In genomic region chrX:74248651-74249050, GRCm38 (mm10) we compare ENCODE assay signal across 8 mouse cellular contexts. TPM values are rescaled to one million over a fixed set of nuclear protein-coding genes. Genes with fewer than 3 reads are reported as not detected.
DNase-seq lines count a peak whose midpoint lies in the region; ATAC-seq and TF ChIP-seq lines count a peak whose summit lies in the region.

No protein-coding gene starts in this region.

- no peak for TF ChIP-seq POLR2A in embryonic fibroblast, embryonic 13.5 days (IDR thresholded peaks at IDR 0.05; ENCODE audit: low read depth, low read length)

- no peak for ATAC-seq in intestine, embryonic 14.5 days (replicated peaks; ENCODE audit: low FRiP score, low TSS enrichment, low read depth)

- peak; percentile 65 to 81 for DNase-seq in heart, adult 18-20 months
- no peak for DNase-seq in heart, postnatal 25 days (ENCODE audit: low spot score)
- DNase-seq in adrenal gland, postnatal 14 days = peak; percentile 75
- DNase-seq in intestine, embryonic 14.5 days (ENCODE audit: low spot score) = peak; percentile 81
- DNase-seq in liver = peak; percentile 68
- peak; percentile 23 to 44 for DNase-seq in natural killer cell, adult 2 months (ENCODE audit: low spot score in 2 of 2)
- peak; percentile 74 for DNase-seq in thymus, postnatal 25 days

- peak overlapping the region; percentile 69 for H3K4me3 ChIP-seq in embryonic fibroblast, embryonic 13.5 days (ENCODE audit: insufficient read depth, low read length)
- peak overlapping the region; percentile 40 for H3K4me3 ChIP-seq in intestine, embryonic 14.5 days (ENCODE audit: low read depth, low read length)

- no peaks in the 10 kb centered on the region for H3K36me3 ChIP-seq in intestine, embryonic 14.5 days (ENCODE audit: control insufficient read depth, insufficient read depth, low read length)

- H3K4me1 ChIP-seq in embryonic fibroblast, embryonic 13.5 days (ENCODE audit: control insufficient read depth, insufficient read depth, low read length) = peaks cover 6% of the 10 kb centered on the region; the same call in 1 of the 2 replicates
- H3K4me1 ChIP-seq in intestine, embryonic 14.5 days (replicated peaks; ENCODE audit: control insufficient read depth, insufficient read depth, low read length) = no peaks in the 10 kb centered on the region; the same call in 1 of the 2 replicates

- peak overlapping the region; percentile 51 for H3K4me2 ChIP-seq in intestine, embryonic 14.5 days (ENCODE audit: low read length)

- H3K27ac ChIP-seq in embryonic fibroblast, embryonic 13.5 days (ENCODE audit: insufficient read depth, low read length) = peak overlapping the region; percentile 93
- peak overlapping the region; percentile 84 for H3K27ac ChIP-seq in intestine, embryonic 14.5 days (ENCODE audit: low read depth)

- peak overlapping the region; percentile 52; the same call in 1 of the 2 replicates for H3K9ac ChIP-seq in intestine, embryonic 14.5 days (ENCODE audit: low read length)

- no peaks in the 10 kb centered on the region for H3K27me3 ChIP-seq in intestine, embryonic 14.5 days (replicated peaks; ENCODE audit: control insufficient read depth, insufficient read depth, low read length)

- WGBS in intestine, embryonic 14.5 days = 25% methylated on average over 2 of the region's 3 CpGs

- no peak for TF ChIP-seq CTCF in embryonic fibroblast, embryonic 13.5 days (IDR thresholded peaks at IDR 0.05; ENCODE audit: borderline replicate concordance, insufficient read depth, low read length)

- H3K9me3 ChIP-seq in intestine, embryonic 14.5 days (ENCODE audit: control insufficient read depth, low read length) = no peaks in the 10 kb centered on the region

- intact Hi-C loops in heart, postnatal 25 days (cut with DNase I) = loop anchor here (2.0 to 10.0 kb wide), 5 partner anchors 56 to 224 kb away; partner anchors contain the start of genes Gdi1 and Irak1

RNA-seq across cellular contexts. Expression of gene Flna, which starts 1.0 kb away (rescaled TPM):
- total RNA-seq in heart, adult 18-20 months (2021) = 10 to 100 TPM; 85.9 to 91.8 TPM
- total RNA-seq in heart, postnatal 25 days (2021) = 100 to 1,000 TPM in 1 of 2 experiments, 10 to 100 TPM in 1; 91.7 to 120 TPM
- total RNA-seq in adrenal gland, postnatal 14 days (2021) = 138 and 176 TPM in 2 replicates
- 1,955 and 2,266 TPM in 2 replicates for polyA plus RNA-seq in embryonic fibroblast, embryonic 13.5 days (2011; ENCODE audit: insufficient read length, low read depth, missing spikeins)
- polyA plus RNA-seq in intestine, embryonic 14.5 days (2014; fragmentation: Nextera tagmentation; extraction: Ambion mirVana) = 495 and 548 TPM in 2 replicates

RNA-seq across cellular contexts. Expression of gene Emd, which starts 5.8 kb away (rescaled TPM):
- total RNA-seq in heart, adult 18-20 months (2021) = 10 to 100 TPM; 31.0 to 35.2 TPM
- total RNA-seq in heart, postnatal 25 days (2021) = 10 to 100 TPM; 30.5 to 33.6 TPM
- 56.8 and 67.7 TPM in 2 replicates for total RNA-seq in adrenal gland, postnatal 14 days (2021)
- polyA plus RNA-seq in embryonic fibroblast, embryonic 13.5 days (2011; ENCODE audit: insufficient read length, low read depth, missing spikeins) = 195 and 206 TPM in 2 replicates
- polyA plus RNA-seq in intestine, embryonic 14.5 days (2014; fragmentation: Nextera tagmentation; extraction: Ambion mirVana) = 30.4 and 30.7 TPM in 2 replicates

RNA-seq across cellular contexts. Expression of gene Rpl10, which starts 22.0 kb away (rescaled TPM):
- total RNA-seq in heart, adult 18-20 months (2021) = 100 to 1,000 TPM; 240 to 275 TPM
- 100 to 1,000 TPM; 217 to 221 TPM for total RNA-seq in heart, postnatal 25 days (2021)
- total RNA-seq in adrenal gland, postnatal 14 days (2021) = 289 and 296 TPM in 2 replicates
- polyA plus RNA-seq in embryonic fibroblast, embryonic 13.5 days (2011; ENCODE audit: insufficient read length, low read depth, missing spikeins) = 311 and 352 TPM in 2 replicates
- polyA plus RNA-seq in intestine, embryonic 14.5 days (2014; fragmentation: Nextera tagmentation; extraction: Ambion mirVana) = 990 and 1,020 TPM in 2 replicates

RNA-seq across cellular contexts. Expression of gene Taz, which starts 33.1 kb away (rescaled TPM):
- total RNA-seq in heart, adult 18-20 months (2021) = 10 to 100 TPM; 45.4 to 47.6 TPM
- 10 to 100 TPM; 42.1 to 45.2 TPM for total RNA-seq in heart, postnatal 25 days (2021)
- total RNA-seq in adrenal gland, postnatal 14 days (2021) = 61.6 and 72.0 TPM in 2 replicates
- 43.2 and 52.9 TPM in 2 replicates for polyA plus RNA-seq in embryonic fibroblast, embryonic 13.5 days (2011; ENCODE audit: insufficient read length, low read depth, missing spikeins)
- 60.6 and 67.6 TPM in 2 replicates for polyA plus RNA-seq in intestine, embryonic 14.5 days (2014; fragmentation: Nextera tagmentation; extraction: Ambion mirVana)

RNA-seq across cellular contexts. Expression of gene Dnase1l1, which starts 33.5 kb away (rescaled TPM):
- 10 to 100 TPM; 17.7 to 23.5 TPM for total RNA-seq in heart, adult 18-20 months (2021)
- total RNA-seq in heart, postnatal 25 days (2021) = 10 to 100 TPM; 13.2 to 17.5 TPM
- 9.0 and 12.7 TPM in 2 replicates for total RNA-seq in adrenal gland, postnatal 14 days (2021)
- 8.0 and 12.1 TPM in 2 replicates for polyA plus RNA-seq in embryonic fibroblast, embryonic 13.5 days (2011; ENCODE audit: insufficient read length, low read depth, missing spikeins)
- 10.1 and 10.6 TPM in 2 replicates for polyA plus RNA-seq in intestine, embryonic 14.5 days (2014; fragmentation: Nextera tagmentation; extraction: Ambion mirVana)
